Mouse (Mus musculus): ENCODE results near the gene Trim17. TPM values are rescaled to one million over a fixed set of nuclear protein-coding genes. Genes with fewer than 3 reads are reported as not detected.
A peak's percentile ranks its signal among the peaks of the same experiment; 100 is the strongest.

Gene Trim17
- 0.41 and 0.51 TPM in 2 replicates for polyA plus RNA-seq (2014; fragmentation: Nextera tagmentation; extraction: Ambion mirVana)

GRCm38 (mm10) chr11:58954420-58955142 lies at the start of gene Trim17, which contains the start of gene Hist3h2a:
Gene Trim17, plus strand, starts transcription at chr11:58954685.
Gene Hist3h2a, plus strand, starts transcription at chr11:58954685.
- Histone ChIP-seq H3K9me3 (ENCODE audit: control insufficient read depth, low read length) (no peaks in the 10 kb centered on the region), H3K9ac (ENCODE audit: low read depth, low read length) (peak within 1 kb of the TSS; percentile 94), H3K4me1 (ENCODE audit: control insufficient read depth, insufficient read depth, low read length) (peaks cover 27% of the 10 kb centered on the region), H3K4me3 (ENCODE audit: low read depth, low read length) (peak within 1 kb of the TSS; percentile 79), H3K4me2 (ENCODE audit: low read depth, low read length) (peak within 1 kb of the TSS; percentile 96), H3K27ac (replicated peaks; ENCODE audit: low read depth, low read length) (peak within 1 kb of the TSS; percentile 97), H3K27me3 (replicated peaks; ENCODE audit: control insufficient read depth, insufficient read depth, low read length) (peaks cover 12% of the 10 kb centered on the region), H3K36me3 (ENCODE audit: control insufficient read depth, insufficient read depth, low read length) (0 out of 2 replicates have a peak, but pooled peaks cover 11% of the 10 kb centered on the region)
- DNase-seq (ENCODE audit: low spot score), result peak; percentile 100
- under 1% methylated on average over 47 of the region's 49 CpGs for WGBS
- peak; percentile 90 for ATAC-seq (ENCODE audit: low read depth)

DNA sequence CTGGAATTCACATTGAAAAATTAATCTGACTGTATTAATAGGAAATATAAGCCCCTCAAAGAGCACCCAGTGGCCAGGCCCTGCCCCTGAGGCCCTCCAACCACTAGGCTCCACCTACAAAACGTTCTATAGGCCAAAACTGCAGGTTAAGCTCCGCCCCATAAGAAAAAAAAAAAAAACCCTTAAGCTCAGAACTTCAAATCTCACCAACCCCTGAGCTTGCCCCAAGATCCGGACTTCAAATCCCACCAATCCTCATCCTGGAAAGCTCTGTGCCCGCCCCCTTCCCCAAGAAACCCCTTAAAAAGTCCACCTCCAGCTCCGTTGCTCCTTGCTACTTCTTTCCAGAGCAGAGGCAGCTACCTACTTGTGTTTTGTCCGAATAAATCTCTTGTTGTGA lies 49.6 kb upstream of the Trim17 start:
- Histone ChIP-seq H3K9me3 (ENCODE audit: control insufficient read depth, low read length) (no peaks in the 10 kb centered on the region), H3K4me3 (ENCODE audit: low read depth, low read length) (no peak overlapping the region), H3K36me3 (ENCODE audit: control insufficient read depth, insufficient read depth, low read length) (peaks cover 26% of the 10 kb centered on the region), H3K4me2 (ENCODE audit: low read depth, low read length) (peak overlapping the region; percentile 75; the same call in 1 of the 2 replicates), H3K27me3 (replicated peaks; ENCODE audit: control insufficient read depth, insufficient read depth, low read length) (no peaks in the 10 kb centered on the region), H3K9ac (ENCODE audit: low read depth, low read length) (no peak overlapping the region), H3K4me1 (ENCODE audit: control insufficient read depth, insufficient read depth, low read length) (peaks cover 7% of the 10 kb centered on the region; the same call in 1 of the 2 replicates), H3K27ac (replicated peaks; ENCODE audit: low read depth, low read length) (no peak overlapping the region)
- ATAC-seq (ENCODE audit: low read depth), result no peak
- peak; percentile 65 for DNase-seq (ENCODE audit: low spot score)
- 48% methylated on average over 6 of the region's 6 CpGs for WGBS

GRCm38 (mm10) chr11:58913776-58914175 lies 40.7 kb upstream of the Trim17 start:
- DNase-seq (ENCODE audit: low spot score) (no peak), ATAC-seq (ENCODE audit: low read depth) (no peak)
- Histone ChIP-seq H3K27ac (replicated peaks; ENCODE audit: low read depth, low read length) (no peak overlapping the region), H3K4me1 (ENCODE audit: control insufficient read depth, insufficient read depth, low read length) (no peaks in the 10 kb centered on the region), H3K4me3 (ENCODE audit: low read depth, low read length) (no peak overlapping the region), H3K36me3 (ENCODE audit: control insufficient read depth, insufficient read depth, low read length) (no peaks in the 10 kb centered on the region), H3K4me2 (ENCODE audit: low read depth, low read length) (no peak overlapping the region), H3K27me3 (replicated peaks; ENCODE audit: control insufficient read depth, insufficient read depth, low read length) (no peaks in the 10 kb centered on the region; the same call in 1 of the 2 replicates), H3K9ac (ENCODE audit: low read depth, low read length) (no peak overlapping the region), H3K9me3 (ENCODE audit: control insufficient read depth, low read length) (no peaks in the 10 kb centered on the region)
- 94% methylated on average over 1 of the region's 1 CpGs for WGBS

- DNase-seq (ENCODE audit: low spot score) (peak; percentile 41), ATAC-seq (ENCODE audit: low read depth) (no peak)
- H3K27ac ChIP-seq (replicated peaks; ENCODE audit: low read depth, low read length), result no peak overlapping the region
- no peaks in the 10 kb centered on the region; the same call in 1 of the 2 replicates for H3K27me3 ChIP-seq (replicated peaks; ENCODE audit: control insufficient read depth, insufficient read depth, low read length)
- no peaks in the 10 kb centered on the region for H3K9me3 ChIP-seq (ENCODE audit: control insufficient read depth, low read length)
- no peaks in the 10 kb centered on the region for H3K36me3 ChIP-seq (ENCODE audit: control insufficient read depth, insufficient read depth, low read length)
- no peaks in the 10 kb centered on the region for H3K4me1 ChIP-seq (ENCODE audit: control insufficient read depth, insufficient read depth, low read length)
- 11% methylated on average over 16 of the region's 17 CpGs for WGBS
- H3K4me3 ChIP-seq (ENCODE audit: low read depth, low read length), result peak overlapping the region; percentile 35
- peak overlapping the region; percentile 64 for H3K9ac ChIP-seq (ENCODE audit: low read depth, low read length)
- H3K4me2 ChIP-seq (ENCODE audit: low read depth, low read length), result peak overlapping the region; percentile 60
Measured at GRCm38 (mm10) chr11:58914461-58915028, 39.9 kb upstream of the Trim17 start.

DNA sequence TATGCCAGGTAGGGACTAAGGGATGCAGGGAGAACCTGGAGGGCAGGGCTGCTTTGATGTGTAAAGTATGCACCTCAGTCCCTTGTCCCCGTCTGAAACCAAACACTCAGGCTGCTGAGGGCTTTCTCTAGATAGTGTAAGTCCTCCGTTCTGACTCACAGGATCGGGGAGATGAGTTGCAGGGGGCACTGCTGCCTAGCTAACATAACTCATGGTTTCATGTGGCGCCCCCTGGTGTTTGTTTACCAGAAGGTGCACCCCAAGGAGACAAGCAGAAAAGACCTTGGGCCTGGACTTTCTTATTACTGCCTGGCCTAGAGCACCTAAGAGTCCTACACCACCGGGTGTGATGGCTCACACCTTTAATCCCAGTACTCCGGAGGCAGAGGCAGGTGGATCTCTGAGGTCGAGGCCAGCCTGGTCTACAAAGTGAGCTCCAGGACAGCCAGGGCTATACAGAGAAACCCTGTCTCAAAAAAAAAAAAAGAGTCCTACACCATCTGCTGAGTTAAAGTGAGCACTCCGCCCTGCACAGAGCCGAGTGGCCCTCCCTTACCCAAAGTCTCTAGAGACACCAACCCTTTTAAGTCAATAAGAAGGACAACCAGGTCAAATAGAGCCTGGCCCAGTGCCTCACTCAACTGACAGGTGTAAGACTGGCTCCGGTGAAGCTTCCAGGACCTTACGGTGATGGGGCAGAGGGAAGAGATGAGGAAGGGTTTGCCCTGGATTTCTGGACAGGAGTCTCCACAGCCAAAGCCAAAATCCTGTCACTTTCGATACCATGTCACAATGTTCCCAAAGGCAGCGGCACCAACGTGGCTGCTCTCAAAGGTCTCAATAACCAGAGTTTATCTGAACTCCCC lies 37.4 kb upstream of the Trim17 start:
- WGBS, result 48% methylated on average over 14 of the region's 14 CpGs
- no peak for ATAC-seq (ENCODE audit: low read depth)
- Histone ChIP-seq H3K9ac (ENCODE audit: low read depth, low read length) (no peak overlapping the region), H3K36me3 (ENCODE audit: control insufficient read depth, insufficient read depth, low read length) (no peaks in the 10 kb centered on the region), H3K4me3 (ENCODE audit: low read depth, low read length) (no peak overlapping the region), H3K27me3 (replicated peaks; ENCODE audit: control insufficient read depth, insufficient read depth, low read length) (no peaks in the 10 kb centered on the region; the same call in 1 of the 2 replicates), H3K9me3 (ENCODE audit: control insufficient read depth, low read length) (no peaks in the 10 kb centered on the region), H3K4me1 (ENCODE audit: control insufficient read depth, insufficient read depth, low read length) (no peaks in the 10 kb centered on the region), H3K4me2 (ENCODE audit: low read depth, low read length) (no peak overlapping the region), H3K27ac (replicated peaks; ENCODE audit: low read depth, low read length) (no peak overlapping the region)
- peak; percentile 38 for DNase-seq (ENCODE audit: low spot score)

DNA sequence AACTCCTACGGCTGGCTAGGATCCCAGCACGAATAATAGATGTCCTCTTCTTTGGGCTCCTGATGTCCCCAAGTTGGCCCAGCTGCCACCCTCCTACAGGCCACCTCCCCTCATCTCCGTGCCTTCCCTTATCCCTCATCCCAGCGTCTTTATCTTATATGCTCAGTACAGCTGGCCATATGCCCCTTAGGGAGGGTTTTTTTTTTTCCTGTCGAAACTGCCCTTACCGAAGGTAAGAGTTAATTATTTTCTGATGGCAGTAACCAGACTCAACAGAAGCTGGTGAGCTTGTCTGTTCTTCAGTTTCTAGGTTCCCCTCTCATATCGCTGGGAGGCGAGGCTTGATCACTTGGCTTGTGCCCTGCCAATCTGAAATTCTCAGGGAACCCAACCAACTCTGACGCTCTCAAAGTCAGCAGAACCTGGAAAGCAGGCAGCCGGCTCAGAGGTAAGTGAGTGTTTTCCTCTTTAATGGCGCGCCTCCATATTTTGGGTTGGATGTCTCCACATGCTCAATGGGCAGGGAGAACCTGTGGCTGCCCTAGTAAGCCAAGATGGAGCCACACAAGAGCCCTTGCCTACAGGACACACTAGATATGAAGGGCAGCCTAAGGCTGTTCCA lies 36.6 kb upstream of the Trim17 start, which contains the start of gene Btnl10:
Btnl10 (plus strand) TSS at position 164 of the 622 bp plus-strand sequence.
- H3K4me3 ChIP-seq (ENCODE audit: low read depth, low read length), result no peak within 1 kb of the TSS
- no peak within 1 kb of the TSS for H3K27ac ChIP-seq (replicated peaks; ENCODE audit: low read depth, low read length)
- no peak within 1 kb of the TSS for H3K4me2 ChIP-seq (ENCODE audit: low read depth, low read length)
- no peaks in the 10 kb centered on the region for H3K36me3 ChIP-seq (ENCODE audit: control insufficient read depth, insufficient read depth, low read length)
- no peak within 1 kb of the TSS for H3K9ac ChIP-seq (ENCODE audit: low read depth, low read length)
- WGBS, result 73% methylated on average over 12 of the region's 12 CpGs
- ATAC-seq (ENCODE audit: low read depth) (no peak), DNase-seq (ENCODE audit: low spot score) (no peak)
- no peaks in the 10 kb centered on the region; the same call in 1 of the 2 replicates for H3K27me3 ChIP-seq (replicated peaks; ENCODE audit: control insufficient read depth, insufficient read depth, low read length)
- no peaks in the 10 kb centered on the region for H3K9me3 ChIP-seq (ENCODE audit: control insufficient read depth, low read length)
- no peaks in the 10 kb centered on the region for H3K4me1 ChIP-seq (ENCODE audit: control insufficient read depth, insufficient read depth, low read length)

DNA sequence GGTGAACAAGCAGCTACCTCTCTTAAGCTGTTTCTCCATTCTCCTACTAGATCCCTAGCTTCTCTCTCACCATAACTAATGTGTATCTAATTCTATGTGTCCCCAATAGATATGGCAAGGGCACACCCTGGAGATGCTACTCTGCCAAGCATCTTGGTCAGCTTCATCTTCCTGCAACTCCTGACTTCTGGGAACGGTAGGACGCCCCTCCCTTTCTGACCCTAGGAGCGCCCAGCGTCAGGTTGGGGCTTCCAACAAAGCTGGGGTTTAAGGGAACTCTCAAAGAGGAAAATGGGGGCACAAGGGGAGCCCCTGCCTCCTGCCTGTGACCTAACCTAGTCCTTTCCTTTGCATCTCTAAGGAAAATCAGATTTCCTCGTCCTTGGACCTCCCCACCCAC lies 35.7 kb upstream of the Trim17 start:
- ATAC-seq (ENCODE audit: low read depth), result no peak
- Histone ChIP-seq H3K4me3 (ENCODE audit: low read depth, low read length) (no peak overlapping the region), H3K27ac (replicated peaks; ENCODE audit: low read depth, low read length) (no peak overlapping the region), H3K9me3 (ENCODE audit: control insufficient read depth, low read length) (no peaks in the 10 kb centered on the region), H3K4me2 (ENCODE audit: low read depth, low read length) (no peak overlapping the region), H3K4me1 (ENCODE audit: control insufficient read depth, insufficient read depth, low read length) (no peaks in the 10 kb centered on the region), H3K27me3 (replicated peaks; ENCODE audit: control insufficient read depth, insufficient read depth, low read length) (no peaks in the 10 kb centered on the region; the same call in 1 of the 2 replicates), H3K36me3 (ENCODE audit: control insufficient read depth, insufficient read depth, low read length) (no peaks in the 10 kb centered on the region), H3K9ac (ENCODE audit: low read depth, low read length) (no peak overlapping the region)
- WGBS, result 71% methylated on average over 5 of the region's 5 CpGs
- DNase-seq (ENCODE audit: low spot score), result no peak

DNA sequence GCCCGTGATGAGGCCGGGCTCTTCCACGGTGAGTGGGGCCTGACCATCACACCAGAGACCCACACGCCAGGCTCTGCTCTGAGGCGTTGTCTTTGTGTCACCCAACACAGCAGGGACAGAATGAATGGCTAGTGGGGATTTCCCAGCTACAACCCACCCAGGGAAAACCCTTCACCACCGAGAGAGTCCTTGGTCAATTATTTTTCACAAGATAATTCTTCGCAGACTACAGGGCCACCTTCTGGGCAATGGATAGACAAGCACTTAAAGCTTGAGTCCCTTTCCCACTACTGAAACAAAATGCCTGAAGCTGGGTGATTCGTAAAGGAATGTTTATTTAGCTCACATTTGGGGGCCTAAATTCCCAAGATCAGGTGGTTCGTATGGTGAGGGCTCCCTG lies 32.1 kb upstream of the Trim17 start:
- no peak overlapping the region for H3K4me3 ChIP-seq (ENCODE audit: low read depth, low read length)
- H3K27me3 ChIP-seq (replicated peaks; ENCODE audit: control insufficient read depth, insufficient read depth, low read length), result no peaks in the 10 kb centered on the region
- no peak overlapping the region for H3K4me2 ChIP-seq (ENCODE audit: low read depth, low read length)
- no peaks in the 10 kb centered on the region for H3K4me1 ChIP-seq (ENCODE audit: control insufficient read depth, insufficient read depth, low read length)
- no peak for DNase-seq (ENCODE audit: low spot score)
- no peak for ATAC-seq (ENCODE audit: low read depth)
- H3K27ac ChIP-seq (replicated peaks; ENCODE audit: low read depth, low read length), result no peak overlapping the region
- 89% methylated on average over 9 of the region's 9 CpGs for WGBS
- no peaks in the 10 kb centered on the region for H3K9me3 ChIP-seq (ENCODE audit: control insufficient read depth, low read length)
- H3K9ac ChIP-seq (ENCODE audit: low read depth, low read length), result no peak overlapping the region
- no peaks in the 10 kb centered on the region for H3K36me3 ChIP-seq (ENCODE audit: control insufficient read depth, insufficient read depth, low read length)
